Mouse (Mus musculus) forelimb bud, embryonic 11.5 days (tissue): ENCODE measurements around the gene Hemk1.
"Not testable (repeated sequence)": the region's sequence is repeated elsewhere in the genome, so short reads cannot be mapped to it uniquely, and the experiment has no call there.

Source experiments
- DNase-seq: peaks from one replicate; pipeline ENCODE4 v3.0.0-alpha.2; 2012; ENCODE audit warnings: low read depth, low spot score

Hemk1 gene

GRCm38 (mm10) chr9:107308346-107309000, 29.7 kb downstream of the Hemk1 start:
- no peak for DNase-seq

DNA sequence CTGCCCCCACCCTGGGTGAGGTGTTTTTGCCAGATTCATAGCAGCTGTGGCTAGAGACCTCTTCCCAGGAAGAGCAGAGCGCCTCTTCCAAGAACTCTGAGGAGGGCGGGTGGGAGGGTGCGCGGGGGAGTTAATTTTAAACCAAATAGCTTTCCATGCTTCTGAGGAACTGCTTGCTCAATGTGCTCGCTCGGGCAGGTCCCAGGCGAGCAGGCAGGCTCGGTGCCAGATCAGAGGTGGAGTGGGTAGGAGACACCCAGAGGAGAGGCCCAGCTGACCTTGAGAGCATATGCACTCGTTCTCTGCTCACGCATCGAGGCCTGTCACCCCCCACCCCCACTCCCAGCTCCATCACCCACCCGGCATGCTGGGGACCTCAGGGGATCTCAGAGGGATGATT, 30.3 kb downstream of the Hemk1 start:
- no peak for DNase-seq

DNA sequence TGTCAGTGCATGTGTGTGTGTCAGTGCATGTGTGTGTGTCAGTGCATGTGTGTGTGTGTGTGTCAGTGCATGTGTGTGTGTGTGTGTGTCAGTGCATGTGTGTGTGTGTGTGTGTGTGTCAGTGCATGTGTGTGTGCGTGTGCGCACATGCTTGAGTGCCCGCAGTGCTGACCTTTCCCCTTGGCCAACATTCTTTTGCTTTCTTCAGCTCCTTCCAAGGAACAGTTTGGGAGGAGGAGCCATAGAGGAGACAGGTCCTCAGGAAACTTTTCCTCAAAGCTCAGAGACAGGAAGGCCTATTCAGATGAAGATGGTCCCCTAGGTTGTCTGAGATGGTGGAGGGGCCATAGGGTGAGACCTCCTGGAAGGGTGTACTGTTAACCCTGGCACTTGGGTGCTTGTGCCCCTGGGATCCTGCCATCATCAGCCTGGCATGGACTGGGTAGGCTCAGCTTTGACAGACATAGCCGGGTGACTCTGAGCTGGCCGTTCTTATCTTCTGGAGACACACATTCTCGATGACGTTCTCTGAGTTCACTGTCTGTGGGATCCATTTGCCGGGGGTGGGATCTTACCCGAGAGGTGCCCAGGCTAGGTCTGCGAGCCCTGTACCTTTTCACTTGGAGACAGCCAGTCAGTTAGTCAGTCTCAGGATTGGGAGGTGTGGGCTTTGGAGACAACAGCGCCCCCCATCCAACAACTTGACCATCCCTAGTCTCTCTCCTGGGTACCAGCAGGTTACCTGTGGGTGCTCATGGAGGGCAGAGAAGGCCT, 30.9 kb downstream of the Hemk1 start:
- no peak for DNase-seq

DNA sequence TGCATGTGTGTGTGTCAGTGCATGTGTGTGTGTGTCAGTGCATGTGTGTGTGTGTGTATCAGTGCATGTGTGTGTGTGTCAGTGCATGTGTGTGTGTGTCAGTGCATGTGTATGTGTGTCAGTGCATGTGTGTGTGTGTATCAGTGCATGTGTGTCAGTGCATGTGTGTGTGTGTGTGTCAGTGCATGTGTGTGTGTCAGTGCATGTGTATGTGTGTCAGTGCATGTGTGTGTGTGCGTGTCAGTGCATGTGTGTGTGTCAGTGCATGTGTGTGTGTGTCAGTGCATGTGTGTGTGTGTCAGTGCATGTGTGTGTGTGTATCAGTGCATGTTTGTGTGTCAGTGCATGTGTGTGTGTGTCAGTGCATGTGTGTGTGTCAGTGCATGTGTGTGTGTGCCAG, 31.5 kb downstream of the Hemk1 start:
- DNase-seq, result not testable (repeated sequence)

GRCm38 (mm10) chr9:107305601-107306542, 32.3 kb downstream of the Hemk1 start:
- no peak for DNase-seq

- DNase-seq, result no peak
These were observed 33.1 kb downstream of the Hemk1 start for GRCm38 (mm10) chr9:107305012-107305411.

DNA sequence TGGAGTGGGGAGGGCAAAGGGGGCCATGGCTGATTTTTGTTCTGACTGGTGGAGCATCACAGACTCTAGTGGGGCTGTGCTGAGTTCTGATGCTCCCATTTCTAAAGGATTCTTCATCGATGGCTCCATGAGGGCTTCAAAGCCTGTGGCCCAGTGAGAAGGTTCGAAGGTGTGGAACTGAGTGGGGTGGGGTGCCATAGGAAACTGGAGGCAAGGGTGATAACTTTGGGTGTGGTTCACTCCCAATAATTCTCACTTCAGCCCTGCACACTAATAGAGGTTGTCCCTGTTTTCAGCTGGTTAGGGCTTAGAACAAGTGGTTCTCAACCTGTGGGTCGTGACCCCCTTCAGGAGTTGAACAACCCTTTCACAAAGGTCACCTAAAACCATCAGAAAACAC, 33.8 kb downstream of the Hemk1 start:
- no peak for DNase-seq

DNA sequence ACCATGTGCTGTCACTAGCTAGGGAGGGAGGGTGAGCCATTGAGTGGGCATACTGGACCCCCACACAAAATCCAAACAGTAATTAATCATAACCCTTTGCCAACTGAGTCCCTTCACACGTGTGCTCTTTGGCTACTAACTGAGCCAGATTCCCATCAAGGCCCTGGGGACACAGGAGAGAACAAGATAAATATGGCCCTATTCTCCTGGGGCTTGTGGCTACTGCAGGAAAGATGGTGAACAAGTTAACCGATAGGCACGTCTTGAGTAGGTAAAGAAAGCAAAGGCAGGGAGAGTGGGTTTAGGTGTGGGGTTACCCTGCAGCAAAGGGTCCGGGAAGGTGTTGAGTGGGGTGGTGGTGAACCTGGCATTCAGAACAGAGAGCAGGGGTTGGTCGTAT, 34.2 kb downstream of the Hemk1 start:
- no peak for DNase-seq

DNA sequence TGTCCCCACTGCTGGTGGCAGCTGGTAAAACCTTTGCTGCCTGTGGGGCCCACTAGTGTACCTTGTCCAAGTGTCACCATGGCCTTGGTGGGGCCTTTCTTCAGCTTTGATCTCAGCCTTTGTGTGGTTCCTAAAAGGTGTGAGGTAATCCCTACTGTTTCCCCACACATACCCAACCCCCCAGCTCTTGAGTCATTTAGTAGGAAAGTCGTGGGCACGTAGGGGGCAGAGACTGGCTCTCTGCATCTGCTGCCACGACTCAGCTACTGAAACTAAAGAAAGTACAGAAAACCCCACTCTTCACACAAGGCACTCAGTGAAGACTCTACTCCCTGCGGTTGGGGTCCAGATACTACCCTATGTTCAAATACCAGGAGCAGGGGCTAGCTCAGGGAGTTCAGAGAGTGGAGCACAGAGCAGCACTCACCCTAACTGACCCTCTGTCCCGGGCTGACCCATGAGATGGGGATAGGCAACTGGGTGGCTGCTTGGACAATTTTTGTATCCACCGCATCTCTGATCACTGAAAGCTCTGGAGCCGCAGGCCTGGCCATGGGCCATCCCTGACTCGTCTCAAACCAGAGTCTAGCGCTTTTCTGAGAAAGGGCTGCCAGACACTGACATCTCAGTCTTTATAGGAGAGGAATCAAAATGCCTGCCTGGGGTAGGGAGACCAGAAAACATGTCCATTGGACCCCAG, 34.9 kb downstream of the Hemk1 start:
- DNase-seq, result no peak

DNA sequence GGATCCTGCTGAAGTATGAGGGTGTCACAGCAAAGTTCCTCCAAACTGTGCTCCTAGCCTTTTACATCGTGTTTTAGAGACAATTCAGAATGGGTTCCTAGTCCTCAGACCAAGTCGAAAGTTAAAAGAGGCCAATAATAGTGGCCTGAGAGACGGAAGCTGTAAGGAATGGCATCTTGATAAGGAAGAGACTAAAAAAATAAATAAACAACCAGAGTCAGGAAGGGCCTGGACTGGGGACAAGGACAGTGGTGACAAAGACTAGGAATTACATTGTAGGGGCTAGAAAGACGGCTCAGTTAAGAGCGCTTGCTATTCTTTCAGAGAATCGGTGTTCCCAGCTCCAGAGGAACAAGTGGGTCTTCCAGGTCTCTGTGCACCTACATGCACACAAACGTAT, 35.6 kb downstream of the Hemk1 start:
- DNase-seq, result no peak

DNA sequence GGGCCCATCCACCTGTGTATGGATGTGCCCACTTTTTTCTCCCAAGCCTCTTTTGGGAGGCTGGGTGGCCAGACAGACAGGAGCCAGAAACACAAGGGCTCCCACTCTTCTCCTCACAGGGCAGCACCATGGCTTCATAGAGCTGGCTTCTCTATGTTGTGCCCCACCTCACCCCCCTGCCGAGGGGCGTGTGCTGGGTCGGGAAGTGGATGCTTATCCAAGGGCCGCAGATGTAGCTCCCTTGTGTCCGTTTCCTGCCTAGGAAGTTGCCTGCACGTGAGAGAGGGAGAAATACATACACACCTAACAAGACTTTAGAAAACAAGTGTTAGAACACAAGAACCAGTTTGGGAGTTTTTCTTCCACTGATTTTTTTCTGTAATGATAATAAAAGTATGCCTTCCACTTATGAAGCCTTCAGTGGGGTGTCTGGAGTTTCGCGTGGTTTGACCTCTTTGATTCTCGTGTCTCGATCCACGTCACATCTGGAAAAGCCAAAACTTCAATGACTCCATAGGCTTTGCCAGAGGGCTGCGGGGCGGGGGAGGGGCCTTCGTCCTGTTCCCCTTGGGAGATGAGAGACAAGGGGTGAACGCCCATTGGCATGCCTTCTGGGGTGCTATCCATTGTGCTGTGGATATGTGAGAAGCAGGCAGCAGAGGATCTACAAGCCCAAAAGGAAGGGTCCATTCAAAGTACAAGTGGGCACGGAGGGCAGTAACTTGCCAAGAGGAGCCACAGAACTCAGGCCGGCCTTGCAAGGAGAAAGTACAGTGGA, 36.4 kb downstream of the Hemk1 start:
- no peak for DNase-seq

DNA sequence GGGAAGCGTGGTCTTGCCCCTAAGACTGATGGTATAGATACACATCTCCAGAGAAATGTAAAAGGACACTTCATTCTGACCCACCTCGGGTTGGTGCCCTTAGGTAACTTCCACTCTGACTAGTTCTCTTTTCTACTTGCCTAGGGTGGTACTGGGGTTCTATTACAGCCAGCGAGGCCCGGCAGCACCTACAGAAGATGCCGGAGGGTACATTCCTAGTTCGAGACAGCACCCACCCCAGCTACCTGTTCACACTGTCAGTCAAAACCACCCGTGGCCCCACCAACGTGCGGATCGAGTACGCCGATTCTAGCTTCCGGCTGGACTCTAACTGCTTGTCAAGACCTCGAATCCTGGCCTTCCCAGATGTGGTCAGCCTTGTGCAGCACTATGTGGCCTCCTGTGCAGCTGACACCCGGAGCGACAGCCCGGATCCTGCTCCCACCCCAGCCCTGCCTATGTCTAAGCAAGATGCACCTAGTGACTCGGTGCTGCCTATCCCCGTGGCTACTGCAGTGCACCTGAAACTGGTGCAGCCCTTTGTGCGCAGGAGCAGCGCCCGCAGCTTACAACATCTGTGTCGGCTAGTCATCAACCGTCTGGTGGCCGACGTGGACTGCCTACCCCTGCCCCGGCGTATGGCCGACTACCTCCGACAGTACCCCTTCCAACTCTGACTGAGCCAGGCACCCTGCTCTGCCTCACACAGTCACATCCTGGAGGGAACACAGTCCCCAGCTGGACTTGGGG, 37.8 kb downstream of the Hemk1 start:
- DNase-seq, result no peak

- no peak for DNase-seq
These were observed 38.4 kb downstream of the Hemk1 start for GRCm38 (mm10) chr9:107299783-107300182.

- DNase-seq, result no peak
These were observed 39.3 kb downstream of the Hemk1 start for GRCm38 (mm10) chr9:107298876-107299275.

- DNase-seq, result no peak
These were observed 39.9 kb downstream of the Hemk1 start for GRCm38 (mm10) chr9:107298059-107298780.

- DNase-seq, result no peak
These were observed 40.5 kb downstream of the Hemk1 start for GRCm38 (mm10) chr9:107297658-107298057.

GRCm38 (mm10) chr9:107297059-107297458, 41.1 kb downstream of the Hemk1 start:
- DNase-seq, result no peak

DNA sequence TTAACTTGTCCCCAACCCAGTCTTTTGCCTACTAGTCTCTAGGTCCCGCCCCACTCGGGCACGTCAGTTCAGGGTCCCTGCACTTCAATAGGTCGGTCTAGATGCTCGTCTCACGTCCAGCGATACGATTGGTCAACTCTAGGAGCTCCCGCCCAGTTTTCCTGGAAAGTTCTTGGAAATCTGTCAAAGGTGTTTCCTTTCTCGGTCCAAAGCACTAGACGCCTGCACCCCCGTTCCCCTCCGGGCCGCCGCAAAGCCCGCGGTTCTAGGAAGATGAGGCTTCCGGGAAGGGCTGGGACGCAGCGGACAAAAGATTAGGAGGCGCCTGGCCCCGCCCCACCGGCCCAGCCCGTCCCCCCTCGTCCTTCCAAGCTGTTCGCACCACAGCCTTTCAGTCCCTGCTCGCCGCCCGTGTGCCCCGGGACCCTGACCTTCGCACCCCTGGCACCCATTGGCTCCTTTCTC, 41.6 kb downstream of the Hemk1 start:
- DNase-seq, result peak; percentile 94

GRCm38 (mm10) chr9:107296041-107296440, 42.1 kb downstream of the Hemk1 start:
- no peak for DNase-seq

DNA sequence AAGGTAGTCTGAATTCAATTTTAAA, 42.3 kb downstream of the Hemk1 start, which contains the start of gene Cish:
TSS of gene Cish (plus strand) at position 11 of the 25 bp plus-strand sequence.
- no peak for DNase-seq
